Mouse (Mus musculus): ENCODE data around the gene Irs3.
"Not testable (repeated sequence)": the region's sequence is repeated elsewhere in the genome, so short reads cannot be mapped to it uniquely, and the experiment has no call there.

Gene Irs3

DNA sequence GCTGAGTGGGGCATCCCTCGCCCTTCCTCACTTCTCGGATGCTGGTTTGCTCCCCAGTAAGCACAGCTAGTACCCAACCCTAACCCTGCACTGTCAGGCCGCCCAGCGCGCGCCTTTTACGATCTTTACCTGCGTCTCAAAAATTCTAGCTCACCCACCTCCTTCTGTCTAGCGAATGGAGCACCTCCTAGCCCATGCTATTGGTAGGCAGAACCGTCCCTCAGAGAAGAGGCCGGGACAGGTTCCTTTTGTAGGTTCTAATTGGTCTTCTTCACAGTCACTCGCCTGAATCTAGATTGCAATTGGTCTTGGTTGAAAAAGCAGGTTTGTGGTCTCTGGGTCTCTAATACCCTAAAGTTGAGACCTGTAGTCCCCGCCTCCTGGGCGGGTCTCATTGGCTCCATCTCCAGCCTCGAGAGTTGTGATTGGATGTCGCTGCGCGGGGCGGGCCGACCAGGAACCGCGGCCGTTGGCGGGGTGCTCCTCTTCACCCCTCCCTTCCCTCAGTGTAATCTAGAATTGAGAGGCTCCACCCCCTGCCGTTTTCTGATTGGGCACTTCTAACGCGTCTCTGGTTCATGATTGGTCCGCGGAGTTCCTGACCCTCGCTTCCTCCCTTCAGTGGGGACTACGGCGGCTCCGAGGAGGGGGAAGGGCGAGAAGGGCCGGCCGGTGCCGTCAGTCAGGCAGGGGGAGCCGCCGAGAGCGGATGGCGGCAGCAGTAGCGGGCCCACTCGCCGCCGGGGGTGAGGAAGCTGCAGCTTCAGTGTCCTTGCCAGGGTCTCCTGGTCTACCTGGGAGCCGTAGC, 16.8 kb downstream of the Irs3 start, which contains the start of the genes Fbxo24, Lrch4 and Gm20605:
TSS of gene Fbxo24 (minus strand) at position 505 of the 808 bp plus-strand sequence.
TSS of gene Lrch4 (plus strand) at position 624 of the 808 bp plus-strand sequence.
TSS of gene Gm20605 (plus strand) at position 678 of the 808 bp plus-strand sequence.
- peak; percentile 97 for DNase-seq (ENCODE audit: extremely low read depth, low read depth, low spot score)

DNA sequence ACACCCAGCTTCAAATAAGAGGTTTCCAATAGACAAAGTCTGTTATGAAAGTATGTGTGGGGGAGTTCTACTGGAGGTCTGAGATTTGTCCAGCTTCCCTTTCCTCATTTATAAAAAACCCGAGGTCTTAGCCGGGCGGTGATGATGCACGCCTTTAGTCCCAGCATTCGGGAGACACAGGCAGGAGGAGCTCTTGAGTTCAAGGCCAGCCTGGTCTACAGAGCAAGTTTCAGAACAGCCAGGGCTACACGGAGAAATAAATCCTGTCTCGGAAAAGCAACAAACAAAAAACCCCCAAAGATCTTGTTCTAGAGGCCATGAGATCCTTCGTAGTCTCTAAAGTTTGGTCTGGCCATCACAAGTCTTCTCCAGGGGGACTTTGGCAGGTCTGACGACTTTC, 17.5 kb downstream of the Irs3 start:
- no peak for DNase-seq (ENCODE audit: extremely low read depth, low read depth, low spot score)

DNA sequence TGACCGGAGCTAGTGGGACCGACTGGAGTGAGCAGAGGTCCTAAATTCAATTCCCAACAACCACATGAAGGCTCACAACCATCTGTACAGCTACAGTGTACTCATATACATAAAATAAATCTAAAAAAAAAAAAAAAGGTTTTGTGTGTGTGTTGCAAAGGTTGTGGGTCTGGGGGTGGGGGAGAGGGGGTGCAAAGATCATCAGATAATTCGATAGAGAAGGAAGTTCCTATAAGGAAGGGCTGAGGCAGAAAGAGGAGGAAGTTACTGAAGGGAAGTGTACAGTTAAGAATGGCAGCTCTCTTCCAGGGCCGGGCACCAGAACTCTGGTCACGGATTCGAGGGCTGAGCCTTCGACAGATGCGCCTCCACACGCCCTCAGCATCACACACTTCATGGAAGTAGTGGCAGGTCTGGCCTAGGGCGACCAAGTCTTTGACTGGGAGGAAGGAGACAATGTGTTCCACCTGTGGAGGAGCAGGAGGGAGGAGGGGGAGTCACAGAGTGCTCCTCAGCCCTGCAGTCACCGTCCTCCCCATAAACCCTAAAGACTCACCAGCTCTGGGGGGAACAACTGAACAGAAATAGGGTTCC, 21.5 kb downstream of the Irs3 start:
- DNase-seq (ENCODE audit: extremely low read depth, low read depth, low spot score): no peak

DNA sequence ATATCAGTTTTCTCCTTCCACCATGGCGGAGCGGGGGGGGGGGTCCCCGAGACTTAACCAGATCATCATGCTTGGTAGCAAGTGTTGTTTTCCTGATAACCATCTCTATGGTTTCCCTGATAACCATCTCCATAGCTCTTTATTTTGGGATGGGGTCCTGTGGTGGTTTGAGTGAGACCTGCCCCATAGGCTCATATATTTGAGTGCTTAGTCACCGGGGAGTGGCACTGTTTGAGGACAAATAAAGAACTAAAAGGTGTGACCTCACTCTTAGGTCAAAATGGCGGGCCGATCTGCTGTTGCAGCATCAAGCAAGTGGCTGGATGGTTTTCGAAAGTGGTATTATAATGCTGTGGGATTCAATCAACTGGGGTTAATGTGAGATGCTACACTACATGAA, 30.2 kb downstream of the Irs3 start:
- no peak for DNase-seq (ENCODE audit: extremely low read depth, low read depth, low spot score)

DNA sequence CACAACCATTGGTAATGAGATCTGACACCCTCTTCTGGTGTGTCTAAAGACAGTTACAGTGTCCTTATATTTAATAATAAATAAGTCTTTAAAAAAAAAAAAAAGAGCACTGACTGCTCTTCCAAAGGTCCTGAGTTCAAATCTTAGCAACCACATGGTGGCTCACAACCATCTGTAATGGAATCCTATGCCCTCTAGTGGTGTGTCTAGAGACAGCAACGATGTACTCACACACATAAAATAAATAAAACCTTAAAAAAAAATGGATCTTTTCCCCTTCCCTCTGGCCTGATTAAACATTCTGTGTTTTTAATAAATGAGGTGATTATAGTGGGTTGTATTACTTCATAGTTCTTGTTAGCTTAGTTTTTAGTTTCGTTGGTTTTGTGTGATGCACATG, 30.6 kb downstream of the Irs3 start:
- not testable (repeated sequence) for DNase-seq (ENCODE audit: extremely low read depth, low read depth, low spot score)

DNA sequence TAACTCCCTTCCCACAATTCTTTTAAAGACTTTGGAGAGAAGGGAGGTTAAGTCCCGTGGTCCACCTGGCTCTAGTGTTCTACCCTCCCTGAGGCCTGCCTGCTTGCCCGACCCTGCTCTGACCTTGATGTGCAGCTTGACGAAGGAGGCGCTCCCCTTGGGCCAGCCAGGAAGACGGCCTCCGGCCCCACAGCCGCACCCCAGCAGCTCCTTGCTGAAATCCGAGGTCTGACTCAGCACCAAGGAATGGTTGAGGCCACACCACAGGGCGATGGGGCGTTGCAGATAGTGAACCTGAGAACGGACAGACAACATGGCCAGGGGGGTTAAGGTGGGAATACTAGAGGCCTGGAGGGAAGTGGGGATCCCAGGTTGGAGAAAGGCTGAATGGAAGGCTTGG, 32.0 kb downstream of the Irs3 start, which contains the start of gene Pcolce:
TSS of gene Pcolce (minus strand) at position 235 of the 400 bp plus-strand sequence.
- no peak for DNase-seq (ENCODE audit: extremely low read depth, low read depth, low spot score)

DNA sequence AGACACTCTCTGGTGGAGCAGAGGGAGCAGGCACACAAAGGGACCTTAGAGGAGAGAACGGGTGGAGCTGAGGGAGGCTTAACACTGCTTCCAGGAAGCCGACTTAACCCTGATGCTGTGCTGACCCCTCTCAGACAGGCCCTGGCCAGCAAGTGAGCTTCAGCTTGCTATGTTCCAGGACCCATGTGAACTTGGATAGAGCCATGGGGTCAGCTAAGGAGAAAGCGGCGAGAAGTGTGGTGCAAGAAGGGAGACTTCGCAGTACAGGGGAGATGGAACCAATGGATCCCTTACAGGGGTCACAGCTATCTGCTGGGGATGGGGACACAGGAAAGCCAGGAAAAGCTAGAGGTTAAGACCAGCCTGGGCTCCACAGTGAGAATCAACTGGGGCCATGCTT, 32.4 kb downstream of the Irs3 start:
- DNase-seq (ENCODE audit: extremely low read depth, low read depth, low spot score): no peak

DNA sequence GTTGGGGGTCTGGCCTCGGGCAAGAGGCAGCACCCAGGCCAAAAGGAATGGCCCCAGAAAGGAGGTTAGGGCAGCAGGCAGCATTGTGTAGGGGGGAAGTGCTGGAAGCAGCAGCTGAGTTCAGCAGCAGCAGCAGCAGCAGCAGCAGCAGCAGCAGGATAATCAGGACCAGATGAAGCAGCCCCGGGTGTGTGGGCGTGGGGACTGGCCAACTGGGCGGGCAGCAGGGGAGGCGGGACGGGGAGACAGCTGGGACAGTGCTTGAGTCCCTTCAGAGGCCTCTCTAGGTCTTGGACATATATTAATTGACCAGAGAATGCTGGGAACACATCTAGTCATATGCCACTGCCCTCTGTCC, 34.3 kb downstream of the Irs3 start:
- no peak for DNase-seq (ENCODE audit: extremely low read depth, low read depth, low spot score)

DNA sequence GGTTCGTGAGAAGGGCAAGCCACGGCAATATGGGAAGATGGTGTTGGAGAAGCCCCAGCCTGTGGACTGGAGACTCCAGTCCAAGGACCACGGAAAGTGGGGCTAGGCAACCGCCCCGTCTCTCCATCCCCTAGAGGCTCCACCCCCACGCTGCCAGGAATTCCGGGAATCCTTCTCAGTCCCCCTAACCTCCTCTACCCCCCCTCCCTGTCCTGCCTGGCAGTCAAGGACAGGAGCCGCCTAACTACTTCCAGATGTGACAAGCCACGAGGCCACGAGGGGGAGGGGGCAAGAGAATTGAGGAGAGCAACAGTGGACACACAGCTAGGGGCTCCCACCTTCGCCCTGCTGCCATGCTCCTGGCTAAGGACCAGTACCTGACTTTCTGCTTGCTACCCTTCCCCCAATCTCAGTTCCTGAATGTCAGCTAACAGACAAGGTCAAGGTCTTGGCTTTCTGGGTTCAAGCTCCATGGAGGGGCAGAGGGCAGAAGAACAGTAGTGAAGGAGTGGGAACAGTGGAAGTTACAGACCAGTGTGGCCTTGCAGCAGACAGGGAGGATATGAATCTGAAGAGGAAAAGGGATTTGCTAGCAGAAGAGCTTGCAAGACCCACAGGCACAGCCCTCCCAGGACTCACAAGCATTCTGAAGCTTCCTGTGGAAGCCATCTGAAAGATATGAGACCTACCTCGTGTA, 34.8 kb downstream of the Irs3 start:
- DNase-seq (ENCODE audit: extremely low read depth, low read depth, low spot score): no peak

DNA sequence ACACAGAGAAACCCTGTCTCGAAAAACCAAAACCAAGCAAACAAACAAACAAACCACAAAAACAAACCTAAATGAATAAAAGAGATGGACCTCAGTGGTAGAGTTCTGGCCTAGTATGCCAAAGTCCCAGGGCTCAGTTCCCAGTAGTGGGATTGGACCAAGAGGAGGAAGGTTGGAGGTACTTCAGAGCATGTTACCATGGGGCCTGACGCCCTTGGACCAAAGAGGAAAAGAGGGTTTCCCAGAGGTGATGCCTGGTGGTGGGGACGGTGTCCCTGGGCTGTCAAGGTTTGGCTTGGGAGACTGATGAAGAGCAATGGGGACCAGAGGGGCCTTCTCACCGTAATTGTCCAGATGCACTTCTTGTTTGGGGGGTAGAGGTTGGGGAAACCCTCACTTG, 35.5 kb downstream of the Irs3 start:
- DNase-seq (ENCODE audit: extremely low read depth, low read depth, low spot score): no peak

DNA sequence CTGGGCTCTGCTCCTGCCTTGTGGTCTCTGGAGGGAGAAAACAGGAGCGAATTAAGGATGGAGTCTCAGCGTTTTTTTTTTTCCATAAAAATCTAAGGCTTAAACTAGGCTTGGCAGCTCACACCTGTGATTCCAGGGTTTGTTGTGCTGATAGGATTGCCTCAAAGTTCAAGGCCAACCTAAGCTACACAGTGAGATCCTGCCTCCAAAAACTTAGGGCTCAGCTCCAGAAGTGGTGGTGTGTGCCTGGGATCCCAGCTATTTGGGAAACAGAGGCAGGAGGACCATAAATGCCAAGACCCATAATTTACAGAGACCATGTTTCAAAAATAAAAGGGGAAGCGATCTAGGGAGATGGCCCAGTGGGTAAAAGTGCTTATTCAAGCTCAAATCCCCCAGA, 36.2 kb downstream of the Irs3 start:
- DNase-seq (ENCODE audit: extremely low read depth, low read depth, low spot score): no peak

DNA sequence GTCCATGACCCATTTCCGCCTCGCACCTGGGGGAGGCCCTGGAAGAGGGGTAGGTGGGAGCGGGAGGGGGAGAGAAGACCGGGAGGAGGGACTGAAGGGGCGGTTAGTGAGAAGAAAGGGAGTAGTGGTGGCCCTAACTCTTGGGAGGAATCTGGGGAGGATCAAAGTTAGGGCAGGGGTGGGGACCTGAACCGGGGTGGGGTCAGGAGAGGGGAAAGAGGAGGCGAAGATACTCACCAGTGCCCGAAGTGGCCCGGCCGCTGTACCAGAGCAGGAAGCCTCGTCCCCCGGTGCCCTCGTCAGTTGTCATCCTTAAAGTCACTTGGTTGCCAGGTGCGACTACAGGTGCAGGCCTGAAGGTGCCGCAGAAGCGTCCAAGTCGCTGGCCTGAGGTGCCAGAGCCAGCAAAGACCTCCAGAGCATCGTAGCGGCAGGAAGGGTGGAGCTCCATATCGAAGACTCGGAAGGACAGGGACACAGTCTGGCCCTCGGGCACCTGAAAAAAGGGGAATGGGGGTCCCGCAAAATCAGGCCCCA, 36.8 kb downstream of the Irs3 start:
- DNase-seq (ENCODE audit: extremely low read depth, low read depth, low spot score): no peak

DNA sequence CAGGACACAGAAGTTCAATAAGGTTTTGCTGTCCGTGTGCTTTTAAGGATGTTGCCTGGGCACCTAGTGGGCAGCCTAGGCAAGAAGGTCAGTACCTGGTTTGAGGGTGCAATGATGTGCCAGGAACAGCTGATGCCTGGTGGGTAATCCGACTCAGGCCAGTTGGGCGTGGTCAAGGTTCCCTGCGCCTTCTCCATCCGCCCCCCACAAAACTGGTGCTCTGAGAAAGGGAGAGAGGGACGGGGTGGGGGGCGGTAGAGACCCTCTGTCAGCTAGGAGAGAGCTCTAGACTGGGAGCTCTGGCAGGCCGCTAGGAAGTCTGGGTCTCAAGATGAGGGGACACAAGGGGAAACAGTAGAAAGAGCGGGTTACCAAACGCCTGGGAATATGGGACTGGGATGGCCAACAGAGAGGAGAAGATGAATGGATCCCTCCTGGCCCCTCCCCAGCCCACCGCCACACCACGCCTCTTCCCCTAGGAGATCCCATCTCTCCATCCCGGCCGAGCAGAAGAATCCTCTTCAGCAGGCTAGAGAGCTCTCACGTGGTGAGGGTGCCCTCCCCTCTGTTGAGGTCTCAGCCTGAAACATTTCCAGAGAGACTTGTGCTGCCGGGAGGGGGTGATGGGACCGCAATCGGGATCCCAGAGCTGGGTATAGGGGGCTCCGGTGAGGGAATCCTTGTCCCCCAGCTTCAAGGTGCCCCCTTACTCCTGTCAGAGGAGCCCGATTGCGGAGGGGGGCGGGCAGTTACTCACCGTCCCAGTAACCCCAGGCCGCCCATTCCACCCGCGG, 37.5 kb downstream of the Irs3 start:
- DNase-seq (ENCODE audit: extremely low read depth, low read depth, low spot score): no peak

DNA sequence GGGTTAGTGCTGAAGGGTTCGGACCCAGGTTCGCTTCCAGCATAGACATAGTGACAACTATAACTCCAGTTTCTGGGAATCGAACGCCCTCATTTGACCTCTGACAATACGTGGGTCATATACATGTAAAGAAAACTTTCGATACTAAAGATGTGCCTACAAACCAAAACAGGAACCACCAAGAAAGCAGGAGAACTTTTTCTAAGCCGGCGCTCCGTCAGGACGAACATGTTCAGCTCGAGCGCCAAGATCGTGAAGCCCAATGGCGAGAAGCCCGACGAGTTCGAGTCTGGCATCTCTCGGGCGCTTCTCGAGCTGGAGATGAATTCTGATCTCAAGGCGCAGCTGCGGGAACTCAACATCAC, 44.2 kb downstream of the Irs3 start:
- no peak for DNase-seq (ENCODE audit: extremely low read depth, low read depth, low spot score)

DNA sequence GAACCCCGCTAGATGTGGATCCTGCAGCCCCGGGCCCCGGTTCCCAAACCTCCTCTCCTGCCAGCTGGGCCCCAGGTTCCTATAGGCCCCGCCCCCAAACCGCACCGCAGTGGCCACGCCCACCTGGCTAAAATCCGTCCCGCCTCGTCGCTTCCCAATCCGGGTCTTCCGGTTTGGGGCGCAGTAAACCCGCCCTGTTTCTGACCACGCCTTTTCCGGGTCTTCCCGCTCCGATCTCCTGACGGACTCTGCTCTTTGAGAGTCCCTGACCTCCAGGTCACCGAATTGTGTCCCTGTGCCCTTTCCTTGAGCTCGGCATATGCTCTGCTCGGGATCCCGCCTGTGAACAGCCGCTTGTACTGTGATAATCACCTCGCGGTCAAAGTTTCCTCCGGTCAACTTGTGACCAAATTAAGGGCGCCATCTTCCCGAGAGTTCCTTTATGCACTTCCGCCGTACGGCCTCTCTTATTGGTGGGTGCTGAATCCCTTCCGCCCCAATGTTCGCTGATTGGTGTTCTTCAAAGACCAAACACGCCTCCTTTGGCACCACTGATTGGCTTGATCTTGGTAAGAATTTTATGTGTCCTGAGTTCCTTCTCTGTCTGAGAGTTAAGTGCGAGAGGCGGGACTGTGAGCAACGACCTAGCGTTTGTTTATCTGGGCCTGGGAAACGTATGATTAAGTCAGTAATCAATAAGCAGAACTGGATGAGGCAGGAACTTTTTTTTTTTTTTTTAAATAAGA, 44.7 kb downstream of the Irs3 start, which contains the start of gene Mospd3:
TSS of gene Mospd3 (minus strand) at position 440 of the 746 bp plus-strand sequence.
- DNase-seq (ENCODE audit: extremely low read depth, low read depth, low spot score): peak; percentile 100

DNA sequence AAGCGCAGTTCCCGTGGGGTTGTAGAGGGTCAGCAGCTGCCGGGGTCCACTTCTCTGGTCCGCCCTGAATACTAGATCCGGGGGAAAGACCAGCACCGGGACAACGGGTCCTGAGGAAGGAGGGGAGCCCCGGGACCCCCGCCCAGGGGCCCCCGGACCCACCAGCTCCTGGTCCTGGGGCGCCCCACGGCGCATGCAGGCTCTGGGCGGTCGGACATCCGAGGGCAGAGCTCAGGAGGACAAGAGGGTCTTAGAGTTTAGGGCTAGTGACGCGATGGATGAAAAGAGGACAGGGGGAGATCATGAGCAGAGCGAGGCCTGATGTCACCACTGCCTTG, 45.3 kb downstream of the Irs3 start:
- no peak for DNase-seq (ENCODE audit: extremely low read depth, low read depth, low spot score)

DNA sequence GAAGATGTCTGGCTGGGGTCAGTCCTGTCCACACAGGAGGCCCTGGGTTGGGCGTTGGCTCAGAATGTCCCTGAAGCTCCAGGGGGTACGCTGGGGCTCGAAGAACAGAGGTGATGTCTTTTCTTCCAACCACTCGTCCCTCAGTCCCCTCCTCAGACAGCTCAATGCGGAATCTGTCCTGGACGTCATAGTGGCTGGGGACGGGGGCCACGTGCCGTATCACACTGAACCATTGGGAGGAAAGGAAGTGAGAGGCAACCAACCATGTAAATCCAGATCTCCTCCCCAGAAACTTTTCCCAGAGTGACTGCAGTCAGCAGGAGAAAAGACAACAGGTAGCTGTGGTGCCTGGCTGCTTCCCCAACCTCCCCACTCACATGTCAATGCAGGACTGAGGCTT, 45.9 kb downstream of the Irs3 start:
- no peak for DNase-seq (ENCODE audit: extremely low read depth, low read depth, low spot score)

DNA sequence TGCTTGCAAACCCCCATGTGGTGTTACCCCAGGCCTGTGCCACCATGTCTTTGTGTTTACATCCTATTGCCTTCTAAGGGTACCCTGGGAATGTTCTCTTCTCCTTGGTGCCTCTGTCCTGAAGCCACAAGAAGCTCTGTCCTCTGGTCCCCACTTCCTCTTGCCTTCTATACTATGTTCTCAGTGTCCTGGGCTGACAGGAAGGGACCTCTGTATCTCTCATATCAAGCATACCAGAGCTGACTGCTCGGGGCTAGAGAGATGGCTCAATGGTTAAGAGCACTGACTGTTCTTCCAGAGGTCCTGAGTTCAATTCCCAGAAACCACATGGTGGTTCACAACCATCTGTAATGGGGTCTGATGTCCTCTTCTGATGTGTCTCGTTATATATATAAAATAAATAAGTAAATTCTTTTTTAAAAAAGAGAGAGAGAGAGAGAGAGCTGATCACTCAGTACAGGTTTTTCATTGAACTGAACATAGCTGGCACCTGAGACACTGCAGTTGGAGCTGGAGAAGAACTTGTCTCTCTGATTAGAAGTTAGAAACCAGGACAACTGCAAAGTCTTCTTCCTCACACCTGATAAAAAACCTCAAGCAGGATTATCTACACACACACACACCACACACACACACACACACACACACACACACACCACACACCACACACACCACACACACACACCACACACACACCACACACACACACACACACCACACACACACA, 47.3 kb downstream of the Irs3 start:
- DNase-seq (ENCODE audit: extremely low read depth, low read depth, low spot score): no peak

DNA sequence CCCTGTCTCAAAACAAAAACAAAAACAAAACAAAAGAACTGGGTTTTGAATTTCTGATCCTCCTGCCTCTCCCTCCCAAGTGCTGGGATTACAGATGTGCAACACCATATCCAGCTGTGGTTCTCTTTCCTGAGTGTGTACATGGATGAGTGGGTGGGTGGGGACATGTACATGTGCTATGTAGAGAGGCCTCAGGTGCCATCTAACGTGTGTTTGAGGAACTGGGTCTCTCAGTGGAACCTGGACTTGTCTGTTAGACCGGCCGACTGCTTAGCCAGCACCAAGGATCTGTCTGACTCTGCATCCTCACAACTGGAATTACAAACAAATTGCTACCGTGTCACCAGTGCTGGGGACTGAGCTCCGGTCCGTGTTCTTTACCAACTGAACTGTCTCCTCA, 47.9 kb downstream of the Irs3 start:
- DNase-seq (ENCODE audit: extremely low read depth, low read depth, low spot score): no peak
